Mouse (Mus musculus) embryonic fibroblast, embryonic 13.5 days (primary cell): ENCODE results near the gene Brsk2.

ENCODE experiments used
- CTCF ChIP-seq: IDR thresholded peaks from 2 replicates; pipeline ENCODE4 v1.5.1; 2011; ENCODE audit warnings: mild to moderate bottlenecking, control low read depth, low read length, moderate library complexity, borderline replicate concordance; ENCODE audit not compliant: insufficient read depth
- POLR2A ChIP-seq: IDR thresholded peaks from 2 replicates; pipeline ENCODE4 v1.6.1; 2011; ENCODE audit warnings: low read depth, mild to moderate bottlenecking, control low read depth, low read length, moderate library complexity

- TF ChIP-seq CTCF (no peak), POLR2A (no peak)
Measured at GRCm38 (mm10) chr7:142045344-142045743, 95.8 kb downstream of the Brsk2 start.
